Mouse (Mus musculus) liver, embryonic 14.5 days (tissue): ENCODE results near the gene Gfod1.

Experiments
- CTCF ChIP-seq: IDR thresholded peaks from 2 replicates; pipeline ENCODE4 v1.5.1; 2016; ENCODE audit warnings: antibody characterized with exemption, low read depth, control low read depth
- EP300 ChIP-seq: IDR thresholded peaks from 2 replicates; pipeline ENCODE4 v1.6.1; 2016; ENCODE audit warnings: antibody characterized with exemption, low read depth

- TF ChIP-seq CTCF (no peak), EP300 (no peak)
Measured at GRCm38 (mm10) chr13:43302239-43302638, 1.7 kb downstream of the Gfod1 start.
